Mouse (Mus musculus) liver, adult 2 months (tissue): ENCODE measurements around the gene Art4. TPM values are rescaled to one million over a fixed set of nuclear protein-coding genes. Genes with fewer than 3 reads are reported as not detected.

Source experiments
- DNase-seq: peaks from one replicate; pipeline ENCODE4 v3.0.0-alpha.2; 2011; ENCODE audit warnings: low read depth, low spot score; ENCODE audit errors: extremely low read depth
- H3K27ac ChIP-seq: fragments of 200-500 bp; replicated peaks from 2 replicates; pipeline ENCODE4 v1.5.1; 2012; ENCODE audit warnings: low read depth, mild to moderate bottlenecking, control low read depth, inconsistent platforms, low read length; ENCODE audit not compliant: insufficient read depth
- H3K27me3 ChIP-seq: fragments of 200-500 bp; 2 replicates; pipeline ENCODE4 v1.6.1; 2012; ENCODE audit warnings: mild to moderate bottlenecking, moderate library complexity, low read length, inconsistent platforms; ENCODE audit not compliant: control insufficient read depth, insufficient read depth
- H3K36me3 ChIP-seq: fragments of 200-500 bp; 2 replicates; pipeline ENCODE4 v1.6.1; 2012; ENCODE audit warnings: low read length, inconsistent platforms; ENCODE audit not compliant: control insufficient read depth, insufficient read depth
- H3K4me1 ChIP-seq: fragments of 200-500 bp; 2 replicates; pipeline ENCODE4 v1.6.1; 2011; ENCODE audit warnings: low read length; ENCODE audit not compliant: control insufficient read depth, insufficient read depth
- H3K4me3 ChIP-seq: fragments of 200-500 bp; 2 replicates; pipeline ENCODE4 v1.5.1; 2011; ENCODE audit warnings: low read depth, mild to moderate bottlenecking, control low read depth, low read length, moderate library complexity; ENCODE audit not compliant: insufficient read depth
- H3K79me2 ChIP-seq: fragments of 200-500 bp; 2 replicates; pipeline ENCODE4 v1.6.1; 2012; ENCODE audit warnings: inconsistent platforms, mild to moderate bottlenecking, low read length, moderate library complexity; ENCODE audit not compliant: control insufficient read depth, insufficient read depth
- H3K9ac ChIP-seq: fragments of 200-500 bp; 2 replicates; pipeline ENCODE4 v1.6.1; 2012; ENCODE audit warnings: low read depth, mild to moderate bottlenecking, control low read depth, inconsistent platforms, low read length
- CTCF ChIP-seq: fragments of 200-500 bp; IDR thresholded peaks from 2 replicates; pipeline ENCODE4 v1.5.1; 2011; ENCODE audit warnings: low read depth, low read length, control low read depth
- POLR2A ChIP-seq: fragments of 200-500 bp; IDR thresholded peaks from 2 replicates; pipeline ENCODE4 v1.6.1; 2011; ENCODE audit warnings: low read length, control low read depth; ENCODE audit not compliant: insufficient read depth; ENCODE audit errors: extremely low read depth
- WGBS: fragments of 180-500 bp; shearing (Covaris S2); methylation state at CpG from one replicate; pipeline ENCODE4 v1.1.7; 2018; 5-methylcytosine and 5-hydroxymethylcytosine counted together
- polyA plus RNA-seq: library from polyadenylated mRNA; depleted of rRNA; stranded (reverse); fragments of >200 nt; gene quantifications from 2 replicates; pipeline ENCODE4 v1.2.3, GENCODE M21; 2012
- total RNA-seq: library from RNA; depleted of rRNA; stranded (reverse); fragments of >200 nt; gene quantifications from 2 replicates; pipeline ENCODE4 v1.2.3, GENCODE M21; 2014

The Art4 gene
- total and polyA plus RNA-seq, 2 experiments, result 0.93 to 1.8 TPM

- Histone ChIP-seq H3K36me3 (no peaks in the 10 kb centered on the region), H3K79me2 (no peaks in the 10 kb centered on the region; the same call in 1 of the 2 replicates), H3K4me1 (peaks cover 14% of the 10 kb centered on the region), H3K4me3 (no peak overlapping the region), H3K9ac (no peak overlapping the region), H3K27me3 (no peaks in the 10 kb centered on the region), H3K27ac (no peak overlapping the region)
- no peak for DNase-seq
- 75% methylated on average over 1 of the region's 1 CpGs for WGBS
- TF ChIP-seq POLR2A, result no peak
- TF ChIP-seq CTCF, result no peak
Measured at GRCm38 (mm10) chr6:136805409-136805775, 52.1 kb downstream of the Art4 start.

GRCm38 (mm10) chr6:136804705-136805408, 52.7 kb downstream of the Art4 start:
- Histone ChIP-seq H3K79me2 (no peaks in the 10 kb centered on the region; the same call in 1 of the 2 replicates), H3K27ac (peak overlapping the region; percentile 72), H3K27me3 (no peaks in the 10 kb centered on the region), H3K4me1 (peaks cover 12% of the 10 kb centered on the region), H3K4me3 (peak overlapping the region; percentile 25), H3K36me3 (no peaks in the 10 kb centered on the region), H3K9ac (no peak overlapping the region)
- peak; percentile 42 for DNase-seq
- WGBS, result 11% methylated on average over 9 of the region's 9 CpGs
- no peak for TF ChIP-seq POLR2A
- TF ChIP-seq CTCF, result no peak

GRCm38 (mm10) chr6:136803739-136804633, 53.5 kb downstream of the Art4 start, which contains the start of gene Hist4h4:
TSS of gene Hist4h4 (minus strand) at chr6:136804415.
- Histone ChIP-seq H3K4me1 (peaks cover 7% of the 10 kb centered on the region; the same call in 1 of the 2 replicates), H3K27ac (peak within 1 kb of the TSS; percentile 96), H3K4me3 (peak within 1 kb of the TSS; percentile 68), H3K79me2 (no peaks in the 10 kb centered on the region; the same call in 1 of the 2 replicates), H3K9ac (peak within 1 kb of the TSS; percentile 95), H3K27me3 (no peaks in the 10 kb centered on the region), H3K36me3 (no peaks in the 10 kb centered on the region)
- TF ChIP-seq CTCF, result no peak
- TF ChIP-seq POLR2A, result peak; percentile 97
- peak; percentile 90 for DNase-seq
- WGBS, result under 1% methylated on average over 50 of the region's 50 CpGs

GRCm38 (mm10) chr6:136803093-136803738, 54.3 kb downstream of the Art4 start:
- no peaks in the 10 kb centered on the region for H3K27me3 ChIP-seq
- peak overlapping the region; percentile 44 for H3K9ac ChIP-seq
- no peak for TF ChIP-seq CTCF
- TF ChIP-seq POLR2A, result no peak
- peak overlapping the region; percentile 68 for H3K4me3 ChIP-seq
- WGBS, result 14% methylated on average over 12 of the region's 12 CpGs
- H3K27ac ChIP-seq, result peak overlapping the region; percentile 96
- H3K36me3 ChIP-seq, result no peaks in the 10 kb centered on the region
- no peak for DNase-seq
- peaks cover 7% of the 10 kb centered on the region; the same call in 1 of the 2 replicates for H3K4me1 ChIP-seq
- H3K79me2 ChIP-seq, result no peaks in the 10 kb centered on the region

- DNase-seq, result no peak
- Histone ChIP-seq H3K36me3 (no peaks in the 10 kb centered on the region), H3K79me2 (no peaks in the 10 kb centered on the region), H3K27me3 (no peaks in the 10 kb centered on the region), H3K27ac (no peak overlapping the region), H3K9ac (no peak overlapping the region), H3K4me1 (peaks cover 7% of the 10 kb centered on the region; the same call in 1 of the 2 replicates), H3K4me3 (no peak overlapping the region)
- no peak for TF ChIP-seq CTCF
- TF ChIP-seq POLR2A, result no peak
- WGBS, result 89% methylated on average over 6 of the region's 6 CpGs
Measured at GRCm38 (mm10) chr6:136801274-136801673, 56.3 kb downstream of the Art4 start.
